Mouse (Mus musculus) heart, adult 2 months (tissue): ENCODE measurements around the gene Zap70. TPM values are rescaled to one million over a fixed set of nuclear protein-coding genes. Genes with fewer than 3 reads are reported as not detected.

Source experiments
- DNase-seq, 2 experiments: peaks; one replicate each; pipeline ENCODE4 v3.0.0; 2021
- H3K27ac ChIP-seq: fragments of 200-600 bp; 2 replicates; pipeline ENCODE4 v1.8.1; 2022
- H3K27me3 ChIP-seq: fragments of 200-500 bp; 2 replicates; pipeline ENCODE4 v1.6.1; 2012; ENCODE audit warnings: mild to moderate bottlenecking, low read length, inconsistent platforms, mixed read lengths; ENCODE audit not compliant: control insufficient read depth, insufficient read depth
- H3K36me3 ChIP-seq: fragments of 200-500 bp; 2 replicates; pipeline ENCODE4 v1.6.1; 2012; ENCODE audit warnings: low read length, inconsistent platforms; ENCODE audit not compliant: control insufficient read depth, insufficient read depth
- H3K4me1 ChIP-seq: fragments of 200-500 bp; 2 replicates; pipeline ENCODE4 v1.6.1; 2011; ENCODE audit warnings: low read length; ENCODE audit not compliant: control insufficient read depth, insufficient read depth
- H3K4me3 ChIP-seq: fragments of 200-600 bp; 2 replicates; pipeline ENCODE4 v1.8.1; 2022
- H3K79me2 ChIP-seq: fragments of 200-500 bp; replicated peaks from 2 replicates; pipeline ENCODE4 v1.6.1; 2012; ENCODE audit warnings: mild to moderate bottlenecking, inconsistent platforms, low read length, moderate library complexity, mixed read lengths; ENCODE audit not compliant: control insufficient read depth, insufficient read depth
- H3K9ac ChIP-seq: fragments of 200-500 bp; 2 replicates; pipeline ENCODE4 v1.6.1; 2012; ENCODE audit warnings: low read depth, mild to moderate bottlenecking, control low read depth, inconsistent platforms, low read length, mixed read lengths
- CTCF ChIP-seq: fragments of 200-600 bp; IDR thresholded peaks from 2 replicates; pipeline ENCODE4 v1.8.1; 2022; ENCODE audit warnings: antibody characterized with exemption, mild to moderate bottlenecking, moderate library complexity
- EP300 ChIP-seq: fragments of 200-500 bp; IDR thresholded peaks from 2 replicates; pipeline ENCODE4 v1.6.1; 2011; ENCODE audit warnings: low read depth, low read length, control low read depth; ENCODE audit not compliant: insufficient read depth
- POLR2A ChIP-seq: fragments of 200-500 bp; IDR thresholded peaks from 2 replicates; pipeline ENCODE4 v1.6.1; 2011; ENCODE audit warnings: mild to moderate bottlenecking, low read depth, low read length, control low read depth; ENCODE audit not compliant: insufficient read depth
- WGBS: fragments of 180-500 bp; shearing (Covaris S2); methylation state at CpG from one replicate; pipeline ENCODE4 v1.1.7; 2018; 5-methylcytosine and 5-hydroxymethylcytosine counted together
- intact Hi-C: fragments of 180-260 bp; cut with DNase I; formaldehyde crosslinking; loops from one replicate; pipeline ENCODE4 v1.15.1; 2025
- polyA plus RNA-seq: library from polyadenylated mRNA; depleted of rRNA; stranded (reverse); fragments of >200 nt; gene quantifications from 2 replicates; pipeline ENCODE4 v1.2.3, GENCODE M21; 2012
- total RNA-seq, 2 experiments: library from RNA; stranded (reverse); gene quantifications; 2 replicates each; pipeline ENCODE4 v1.2.3; 2021

The Zap70 gene
- total and polyA plus RNA-seq, 3 experiments = 0.32 to 0.47 (median 0.34) TPM

GRCm38 (mm10) chr1:36739231-36739630 is 22.4 kb upstream of the Zap70 start:
- Histone ChIP-seq H3K9ac (no peak overlapping the region), H3K27ac (no peak overlapping the region), H3K27me3 (no peaks in the 10 kb centered on the region), H3K4me3 (no peak overlapping the region), H3K36me3 (no peaks in the 10 kb centered on the region), H3K4me1 (no peaks in the 10 kb centered on the region; the same call in 1 of the 2 replicates), H3K79me2 (no peaks in the 10 kb centered on the region)
- TF ChIP-seq POLR2A = no peak
- TF ChIP-seq CTCF = no peak
- TF ChIP-seq EP300 = no peak
- intact Hi-C loops = no loop called here
- WGBS = 68% methylated on average over 5 of the region's 5 CpGs
- no peak for DNase-seq

- Histone ChIP-seq H3K36me3 (no peaks in the 10 kb centered on the region), H3K27ac (no peak overlapping the region), H3K4me1 (no peaks in the 10 kb centered on the region; the same call in 1 of the 2 replicates), H3K27me3 (no peaks in the 10 kb centered on the region), H3K4me3 (no peak overlapping the region), H3K9ac (no peak overlapping the region), H3K79me2 (no peaks in the 10 kb centered on the region)
- no peak for DNase-seq
- TF ChIP-seq POLR2A (no peak), EP300 (no peak), CTCF (no peak)
- 54% methylated on average over 9 of the region's 9 CpGs for WGBS
- intact Hi-C loops = no loop called here
These were observed 18.6 kb upstream of the Zap70 start for GRCm38 (mm10) chr1:36743046-36743445.

GRCm38 (mm10) chr1:36744268-36744944 is 17.2 kb upstream of the Zap70 start:
- Histone ChIP-seq H3K36me3 (no peaks in the 10 kb centered on the region), H3K9ac (no peak overlapping the region), H3K27ac (no peak overlapping the region), H3K4me3 (no peak overlapping the region), H3K79me2 (no peaks in the 10 kb centered on the region), H3K27me3 (no peaks in the 10 kb centered on the region), H3K4me1 (no peaks in the 10 kb centered on the region; the same call in 1 of the 2 replicates)
- TF ChIP-seq CTCF = peak; percentile 81
- TF ChIP-seq POLR2A = no peak
- no peak for TF ChIP-seq EP300
- peak; percentile 48 to 68 for DNase-seq
- WGBS = 27% methylated on average over 17 of the region's 17 CpGs
- intact Hi-C loops = no loop called here

GRCm38 (mm10) chr1:36745661-36746060 is 15.9 kb upstream of the Zap70 start:
- Histone ChIP-seq H3K4me1 (no peaks in the 10 kb centered on the region; the same call in 1 of the 2 replicates), H3K27me3 (no peaks in the 10 kb centered on the region), H3K36me3 (no peaks in the 10 kb centered on the region), H3K4me3 (no peak overlapping the region), H3K9ac (no peak overlapping the region), H3K27ac (no peak overlapping the region), H3K79me2 (no peaks in the 10 kb centered on the region)
- 55% methylated on average over 4 of the region's 4 CpGs for WGBS
- TF ChIP-seq EP300 (no peak), POLR2A (no peak), CTCF (no peak)
- no peak for DNase-seq
- intact Hi-C loops = no loop called here

- H3K4me3 ChIP-seq = no peak overlapping the region
- no peak for DNase-seq
- no peak overlapping the region for H3K27ac ChIP-seq
- H3K79me2 ChIP-seq = no peaks in the 10 kb centered on the region
- peak; percentile 59 for TF ChIP-seq CTCF
- no peak for TF ChIP-seq POLR2A
- TF ChIP-seq EP300 = no peak
- no peaks in the 10 kb centered on the region; the same call in 1 of the 2 replicates for H3K4me1 ChIP-seq
- intact Hi-C loops = no loop called here
- 45% methylated on average over 15 of the region's 15 CpGs for WGBS
- H3K27me3 ChIP-seq = no peaks in the 10 kb centered on the region
- no peaks in the 10 kb centered on the region for H3K36me3 ChIP-seq
- no peak overlapping the region for H3K9ac ChIP-seq
These were observed 15.1 kb upstream of the Zap70 start for GRCm38 (mm10) chr1:36746452-36746851.

GRCm38 (mm10) chr1:36753932-36754675 is 7.5 kb upstream of the Zap70 start:
- Histone ChIP-seq H3K4me1 (no peaks in the 10 kb centered on the region), H3K4me3 (no peak overlapping the region), H3K27ac (no peak overlapping the region), H3K36me3 (no peaks in the 10 kb centered on the region), H3K79me2 (no peaks in the 10 kb centered on the region), H3K27me3 (no peaks in the 10 kb centered on the region), H3K9ac (no peak overlapping the region)
- intact Hi-C loops = no loop called here
- DNase-seq = no peak
- TF ChIP-seq CTCF (no peak), POLR2A (no peak), EP300 (no peak)
- WGBS = 42% methylated on average over 6 of the region's 6 CpGs
